Mouse (Mus musculus): Measurements from ENCODE around the gene Tex21. TPM values are rescaled to one million over a fixed set of nuclear protein-coding genes. Genes with fewer than 3 reads are reported as not detected.
"Not testable (repeated sequence)": the region's sequence is repeated elsewhere in the genome, so short reads cannot be mapped to it uniquely, and the experiment has no call there.

Tex21 gene
- polyA plus RNA-seq, 1 experiment from 2014 or later = not detected

DNA sequence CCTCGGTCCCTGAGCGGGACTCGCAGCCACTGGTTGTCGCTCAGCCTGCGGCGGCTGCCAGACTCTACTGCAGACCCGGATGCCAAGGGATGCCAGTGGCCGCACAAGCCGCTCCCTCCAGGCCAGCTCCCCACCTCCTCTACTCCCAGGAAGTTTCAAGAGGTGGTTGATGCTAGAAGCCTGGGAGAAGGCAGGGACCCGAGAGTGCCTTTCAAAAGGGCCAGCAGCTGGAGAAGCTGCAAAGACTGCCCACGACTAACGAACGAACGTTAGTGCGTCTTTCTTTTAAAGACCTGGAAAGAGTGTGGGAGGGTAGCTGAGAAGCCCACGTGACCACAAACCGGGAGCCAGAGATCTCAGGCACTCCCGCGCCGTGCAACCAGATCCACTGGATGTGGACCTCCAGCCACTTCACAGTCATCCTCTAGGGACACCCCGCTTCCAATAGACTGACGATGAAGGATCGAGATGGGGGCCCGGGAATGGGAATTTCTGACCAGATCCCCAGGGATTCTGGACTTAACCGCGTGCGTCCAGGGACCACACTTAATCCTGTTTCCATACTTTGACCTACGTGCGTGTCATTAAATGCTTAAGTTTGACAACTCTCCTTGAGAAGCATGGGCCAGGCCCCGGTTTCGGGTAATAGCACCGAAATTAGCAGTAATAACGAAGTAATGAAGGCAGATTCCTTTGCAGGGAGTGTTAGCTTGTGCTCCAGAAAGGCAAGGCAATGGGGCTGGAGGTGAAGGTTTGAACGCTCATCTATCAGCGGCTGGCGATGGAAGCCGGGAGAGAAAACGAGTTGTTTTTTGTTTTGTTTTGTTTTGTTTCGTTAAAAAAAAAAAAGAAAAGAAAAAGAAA, 69.3 kb downstream of the Tex21 start, which contains the start of gene Esr2:
Gene Esr2, minus strand, starts transcription at position 260 of the 864 bp plus-strand sequence.
- Histone ChIP-seq H3K9me3 (replicated peaks; ENCODE audit: control insufficient read depth, low read length) (no peaks in the 10 kb centered on the region), H3K36me3 (ENCODE audit: control insufficient read depth, insufficient read depth, low read length) (no peaks in the 10 kb centered on the region), H3K27me3 (ENCODE audit: control insufficient read depth, insufficient read depth, low read length) (peaks cover 6% of the 10 kb centered on the region), H3K27ac (ENCODE audit: low read depth, low read length) (no peak within 1 kb of the TSS), H3K4me3 (ENCODE audit: low read depth, low read length) (peak within 1 kb of the TSS; percentile 44), H3K4me1 (ENCODE audit: control insufficient read depth, insufficient read depth, low read length) (no peaks in the 10 kb centered on the region; the same call in 1 of the 2 replicates), H3K9ac (ENCODE audit: low read depth, low read length) (peak within 1 kb of the TSS; percentile 62), H3K4me2 (peak within 1 kb of the TSS; percentile 91)
- WGBS (ENCODE audit: insufficient replicate concordance) = under 1% methylated on average over 39 of the region's 39 CpGs
- ATAC-seq (replicated peaks; ENCODE audit: insufficient number of reproducible peaks, low FRiP score, low TSS enrichment) = no peak

DNA sequence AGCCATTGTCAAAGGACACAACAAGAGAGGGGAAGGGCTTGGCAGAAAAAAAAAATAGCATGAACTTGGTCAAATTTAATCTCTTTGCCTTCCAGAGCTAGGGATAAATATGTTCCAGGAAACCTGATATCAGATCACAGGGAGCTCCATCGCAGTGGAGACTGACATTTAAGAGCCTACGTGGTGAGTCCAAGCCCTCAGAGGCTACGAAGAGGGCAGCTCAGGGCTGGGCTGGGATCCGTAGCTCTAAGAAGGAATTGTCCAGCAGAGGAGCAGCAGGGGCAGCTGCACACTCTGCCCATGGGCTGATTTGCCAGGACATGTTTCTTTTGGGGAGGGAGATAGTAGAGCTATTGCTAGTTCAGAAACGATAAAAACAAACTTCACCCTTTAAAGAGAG, 80.9 kb downstream of the Tex21 start:
- no peak overlapping the region for H3K4me3 ChIP-seq (ENCODE audit: low read depth, low read length)
- no peak overlapping the region for H3K9ac ChIP-seq (ENCODE audit: low read depth, low read length)
- WGBS (ENCODE audit: insufficient replicate concordance) = 47% methylated on average over 5 of the region's 5 CpGs
- H3K27ac ChIP-seq (ENCODE audit: low read depth, low read length) = no peak overlapping the region
- no peak overlapping the region for H3K4me2 ChIP-seq
- H3K9me3 ChIP-seq (replicated peaks; ENCODE audit: control insufficient read depth, low read length) = no peaks in the 10 kb centered on the region
- ATAC-seq (replicated peaks; ENCODE audit: insufficient number of reproducible peaks, low FRiP score, low TSS enrichment) = no peak
- no peaks in the 10 kb centered on the region for H3K27me3 ChIP-seq (ENCODE audit: control insufficient read depth, insufficient read depth, low read length)
- H3K4me1 ChIP-seq (ENCODE audit: control insufficient read depth, insufficient read depth, low read length) = peaks cover 3% of the 10 kb centered on the region; the same call in 1 of the 2 replicates
- no peaks in the 10 kb centered on the region for H3K36me3 ChIP-seq (ENCODE audit: control insufficient read depth, insufficient read depth, low read length)

DNA sequence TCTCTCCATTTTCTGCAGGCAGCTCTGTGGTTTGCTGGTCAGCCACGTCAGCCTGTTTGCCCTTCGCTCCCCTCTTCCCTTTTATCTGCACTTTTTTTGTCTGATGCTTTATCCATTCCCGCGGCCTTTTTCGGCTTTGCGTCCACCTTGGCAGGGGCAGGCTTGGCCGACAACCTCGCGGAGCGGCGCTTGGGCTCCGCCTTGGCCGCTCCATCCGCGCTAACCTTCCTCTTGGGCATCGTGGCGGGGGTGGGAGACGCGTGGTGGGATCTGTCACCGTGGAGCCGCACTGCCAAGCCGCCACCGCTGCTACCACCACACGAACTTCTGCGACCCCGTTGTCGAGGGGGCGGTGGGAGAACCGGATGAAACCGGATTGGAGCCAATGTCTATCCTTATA, 94.2 kb downstream of the Tex21 start:
- Histone ChIP-seq H3K4me3 (ENCODE audit: low read depth, low read length) (peak overlapping the region; percentile 37), H3K4me2 (peak overlapping the region; percentile 71), H3K9ac (ENCODE audit: low read depth, low read length) (peak overlapping the region; percentile 62; the same call in 1 of the 2 replicates)
- H3K27me3 ChIP-seq (ENCODE audit: control insufficient read depth, insufficient read depth, low read length); H3K27ac ChIP-seq (ENCODE audit: low read depth, low read length); H3K9me3 ChIP-seq (replicated peaks; ENCODE audit: control insufficient read depth, low read length); H3K36me3 ChIP-seq (ENCODE audit: control insufficient read depth, insufficient read depth, low read length); ATAC-seq (replicated peaks; ENCODE audit: insufficient number of reproducible peaks, low FRiP score, low TSS enrichment); H3K4me1 ChIP-seq (ENCODE audit: control insufficient read depth, insufficient read depth, low read length): not testable (repeated sequence)
- 10% methylated on average over 30 of the region's 30 CpGs for WGBS (ENCODE audit: insufficient replicate concordance)

Other genes starting within 250 kb of the Tex21 start
- gene Esr2, start 69.5 kb downstream of the Tex21 start, polyA plus RNA-seq (2014; fragmentation: Nextera tagmentation; extraction: Ambion mirVana) = 0.23 and 0.45 TPM in 2 replicates
- 44.5 and 48.6 TPM in 2 replicates for gene Mthfd1, start 8.6 kb upstream of the Tex21 start, polyA plus RNA-seq (2014; fragmentation: Nextera tagmentation; extraction: Ambion mirVana)
- gene Akap5, start 78.1 kb upstream of the Tex21 start, polyA plus RNA-seq (2014; fragmentation: Nextera tagmentation; extraction: Ambion mirVana) = 8.5 and 8.8 TPM in 2 replicates
- 15.3 and 16.3 TPM in 2 replicates for gene Zbtb25, start 122.9 kb upstream of the Tex21 start, polyA plus RNA-seq (2014; fragmentation: Nextera tagmentation; extraction: Ambion mirVana)
- 10.2 and 10.5 TPM in 2 replicates for gene Zbtb1, start 123.5 kb upstream of the Tex21 start, polyA plus RNA-seq (2014; fragmentation: Nextera tagmentation; extraction: Ambion mirVana)
- 19.5 and 20.6 TPM in 2 replicates for gene Hspa2, start 157.4 kb upstream of the Tex21 start, polyA plus RNA-seq (2014; fragmentation: Nextera tagmentation; extraction: Ambion mirVana)
- gene Ppp1r36, start 170.8 kb upstream of the Tex21 start, polyA plus RNA-seq (2014; fragmentation: Nextera tagmentation; extraction: Ambion mirVana) = 2.8 and 3.7 TPM in 2 replicates

Measured in heart, embryonic 11.5 days (tissue).